Mouse (Mus musculus) megakaryocyte, embryonic 14.5 days (primary cell): ENCODE data around the gene Cap2.

Experiments
- FLI1 ChIP-seq: IDR thresholded peaks from 2 replicates; pipeline ENCODE4 v1.6.1; 2012; ENCODE audit warnings: low read length, inconsistent platforms, mixed read lengths
- GATA1 ChIP-seq: IDR thresholded peaks from 3 replicates; pipeline ENCODE4 v1.6.1; 2012; ENCODE audit warnings: mixed read lengths, low read length, inconsistent platforms, borderline replicate concordance

DNA sequence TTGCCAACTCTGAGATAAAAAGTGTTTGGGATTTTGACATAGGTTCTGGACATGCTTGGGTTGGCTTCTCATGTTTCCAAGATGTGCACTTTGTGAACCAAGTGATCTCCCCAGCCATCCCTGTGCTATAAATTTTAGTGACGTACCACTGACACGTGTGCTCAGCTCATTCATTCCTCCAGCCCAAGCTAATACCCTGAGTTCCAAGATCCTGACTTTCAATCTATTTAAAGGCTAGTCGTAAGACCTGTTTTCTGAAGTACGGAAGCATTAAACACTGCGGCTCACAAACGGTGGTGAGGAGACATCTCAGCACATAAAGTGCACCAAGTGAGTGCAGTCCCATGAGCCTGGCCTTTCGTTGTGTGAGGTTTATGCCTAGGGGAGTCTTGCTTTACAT lies 6.3 kb downstream of the Cap2 start:
- TF ChIP-seq GATA1 (no peak), FLI1 (no peak)
